Mouse (Mus musculus): ENCODE measurements around the gene Igdcc3.
A peak's percentile ranks its signal among the peaks of the same experiment; 100 is the strongest.

Gene Igdcc3

GRCm38 (mm10) chr9:65140936-65141305 lies at the start of gene Igdcc3:
Gene Igdcc3, plus strand, starts transcription at chr9:65141189.
- DNase-seq = peak; percentile 12

GRCm38 (mm10) chr9:65094237-65094636 lies 46.8 kb upstream of the Igdcc3 start:
- DNase-seq = no peak

GRCm38 (mm10) chr9:65100991-65101685 lies 39.9 kb upstream of the Igdcc3 start, which contains the start of gene Igdcc4:
Gene Igdcc4, plus strand, starts transcription at chr9:65101486.
- no peak for DNase-seq

DNA sequence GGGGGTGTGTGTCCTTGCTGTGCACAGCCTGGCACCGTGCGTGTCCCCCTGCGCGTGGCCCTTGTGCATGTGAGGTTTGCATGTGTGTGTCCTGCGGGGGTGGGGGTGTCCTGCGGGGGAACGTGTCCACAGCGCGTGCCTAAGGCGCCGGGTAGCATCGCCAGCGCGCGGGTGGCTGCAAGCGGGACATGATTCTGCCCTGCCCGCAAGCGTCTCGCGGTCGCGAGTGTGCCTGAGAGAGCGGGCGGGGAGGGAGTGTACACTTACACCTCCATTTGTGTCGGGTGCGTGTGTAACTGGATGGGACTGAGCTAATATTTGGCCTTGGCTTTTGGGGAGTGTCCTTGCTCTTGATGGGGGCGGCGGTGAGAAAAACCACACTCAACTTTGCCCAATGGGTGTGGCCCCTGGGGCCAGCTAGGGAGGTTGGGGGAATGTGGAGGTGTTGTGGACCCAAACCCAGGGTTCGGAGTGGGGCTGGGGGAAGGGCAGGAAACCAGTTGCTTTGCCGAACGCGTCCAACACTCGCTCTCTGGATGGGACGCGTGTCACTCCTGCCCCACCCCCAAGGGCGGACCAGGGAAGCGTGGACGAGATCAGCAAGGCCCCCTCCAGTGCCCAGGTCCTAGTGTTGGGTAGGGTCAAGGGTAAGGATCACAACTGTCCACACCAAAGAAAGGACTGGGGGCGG lies 39.2 kb upstream of the Igdcc3 start:
- DNase-seq = peak; percentile 15

- no peak for DNase-seq
Observed at GRCm38 (mm10) chr9:65102377-65103172, 38.4 kb upstream of the Igdcc3 start.

DNA sequence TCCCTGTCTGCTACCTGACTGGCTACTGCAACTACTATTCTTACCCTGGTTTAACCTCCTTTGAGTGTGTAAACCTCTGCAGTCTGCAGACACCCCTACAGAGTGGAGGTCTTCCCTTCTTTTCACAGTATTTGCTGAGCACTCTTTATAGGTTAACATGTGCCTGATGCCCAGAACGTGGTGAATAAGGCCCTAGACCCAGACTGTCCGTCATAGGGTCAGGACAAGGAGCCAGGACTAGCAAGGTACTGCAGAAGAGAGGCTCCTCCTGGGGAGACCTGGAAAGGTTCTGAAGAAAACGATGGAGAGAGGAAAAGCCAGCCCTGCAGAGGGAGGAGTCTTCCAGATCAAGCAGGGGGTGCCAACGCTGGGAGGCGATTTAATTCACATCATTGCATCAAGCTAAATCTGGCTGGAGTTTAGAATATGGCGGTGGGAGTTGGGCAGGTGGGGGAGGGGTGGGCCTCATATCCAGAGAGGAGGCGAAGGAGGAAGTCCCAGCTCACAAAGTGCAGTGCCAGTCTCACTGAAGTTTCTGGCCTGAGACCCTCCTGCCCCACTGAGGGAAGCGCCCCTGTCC lies 37.7 kb upstream of the Igdcc3 start:
- DNase-seq = no peak

DNA sequence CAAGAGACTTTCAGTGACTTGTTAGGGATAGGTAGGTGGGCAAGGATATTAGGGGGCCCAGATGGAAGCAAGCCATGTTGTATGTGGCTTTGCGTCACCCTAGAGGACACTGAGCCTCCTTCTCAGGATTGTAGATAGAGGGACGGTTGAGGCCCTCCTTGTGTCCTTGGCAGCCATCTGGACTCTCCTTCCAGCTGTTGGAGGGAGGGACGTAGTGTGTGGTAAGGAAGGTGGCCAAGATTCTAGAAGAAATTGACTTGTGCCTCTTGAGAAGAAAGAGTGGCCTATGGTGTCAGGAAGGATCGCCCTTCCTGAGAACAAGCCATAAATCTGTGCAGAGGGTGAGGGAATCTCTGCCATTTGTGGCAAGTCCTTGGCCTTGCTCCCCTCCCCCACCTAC lies 34.2 kb upstream of the Igdcc3 start:
- DNase-seq = no peak

DNA sequence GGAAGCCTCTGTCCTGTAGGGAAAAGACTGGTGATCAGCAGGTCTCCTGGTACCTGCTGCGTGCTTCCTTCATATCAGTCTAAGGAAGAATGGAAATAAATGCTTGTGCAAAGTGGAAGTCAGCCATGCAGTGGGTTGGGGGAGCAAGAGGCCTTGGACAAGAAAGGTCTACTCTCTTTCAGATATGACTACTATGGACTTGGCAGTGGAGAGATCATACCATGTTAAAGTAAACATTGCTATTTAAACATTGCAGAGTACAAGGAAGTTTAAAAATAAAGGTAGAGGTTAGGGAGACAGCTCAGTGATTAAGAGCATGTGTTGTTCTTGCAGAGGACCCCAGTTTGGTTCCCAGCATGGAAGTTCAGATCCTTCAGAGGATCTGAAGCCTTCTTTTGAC lies 33.1 kb upstream of the Igdcc3 start:
- no peak for DNase-seq

DNA sequence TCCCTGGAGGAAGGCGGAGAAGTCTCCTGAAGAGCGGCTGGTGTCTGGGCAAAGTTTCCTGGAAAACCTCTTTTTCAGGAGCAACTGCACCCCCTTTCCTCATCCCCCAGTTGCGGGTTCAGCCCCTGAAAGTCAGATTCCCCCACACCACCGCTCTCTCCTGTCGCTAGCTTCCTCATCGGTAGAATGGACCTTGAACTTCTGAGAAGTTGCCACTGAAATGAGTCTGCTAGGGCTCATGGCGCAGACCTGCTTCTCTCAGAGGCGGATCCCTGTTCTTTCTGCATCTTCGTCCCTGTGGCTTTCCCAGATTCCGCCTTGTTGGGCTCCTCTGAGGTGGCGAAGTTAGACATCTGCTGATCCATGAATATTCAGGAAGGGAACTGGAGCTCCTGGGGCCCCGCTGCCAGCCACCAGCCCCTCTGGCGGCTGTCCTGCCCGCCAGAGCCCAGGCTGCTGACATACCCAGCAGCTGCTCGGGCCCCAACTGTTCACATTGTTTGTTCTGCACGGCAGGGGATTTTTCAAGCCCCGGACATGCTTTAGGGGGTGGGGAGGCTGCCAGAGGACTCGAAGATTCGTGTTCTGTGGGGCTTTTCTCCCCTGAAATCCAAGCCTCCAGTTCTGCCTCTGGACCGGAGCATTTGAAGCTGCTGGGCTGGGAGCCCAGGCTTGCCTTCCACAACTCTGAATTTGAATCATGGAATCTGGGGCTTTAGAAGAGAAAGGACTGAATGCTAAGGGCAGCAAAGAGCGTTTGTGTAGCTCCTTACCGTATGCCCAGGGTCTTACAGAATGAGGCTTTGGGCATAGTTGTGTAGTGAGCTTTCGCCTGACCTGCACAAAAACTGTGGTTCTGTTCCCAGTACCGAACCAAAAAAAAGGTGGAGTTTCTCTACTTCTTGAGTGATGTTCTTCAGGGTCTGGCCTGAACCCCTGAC lies 31.6 kb upstream of the Igdcc3 start:
- DNase-seq = no peak

GRCm38 (mm10) chr9:65111698-65112097 lies 29.3 kb upstream of the Igdcc3 start:
- no peak for DNase-seq

GRCm38 (mm10) chr9:65113694-65114093 lies 27.3 kb upstream of the Igdcc3 start:
- no peak for DNase-seq

DNA sequence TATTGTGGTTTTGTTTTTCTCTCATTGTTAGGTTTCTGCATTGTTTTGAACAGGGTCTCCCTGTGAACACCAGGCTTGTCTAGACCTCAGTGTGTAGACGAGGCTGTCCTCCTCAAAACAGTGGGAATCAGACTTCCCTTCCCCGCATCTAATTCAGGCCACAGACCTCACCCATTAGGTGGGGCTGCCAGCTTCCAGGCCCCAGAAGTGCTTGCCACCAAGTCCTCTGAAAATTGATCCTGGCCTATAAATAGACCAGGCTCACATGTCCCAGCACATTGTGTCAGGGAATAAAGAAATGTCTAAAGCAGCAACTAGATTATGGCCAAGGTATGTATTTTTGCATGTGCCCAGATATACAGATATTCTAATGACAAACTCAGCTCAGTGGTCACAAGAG lies 25.1 kb upstream of the Igdcc3 start:
- DNase-seq = no peak

DNA sequence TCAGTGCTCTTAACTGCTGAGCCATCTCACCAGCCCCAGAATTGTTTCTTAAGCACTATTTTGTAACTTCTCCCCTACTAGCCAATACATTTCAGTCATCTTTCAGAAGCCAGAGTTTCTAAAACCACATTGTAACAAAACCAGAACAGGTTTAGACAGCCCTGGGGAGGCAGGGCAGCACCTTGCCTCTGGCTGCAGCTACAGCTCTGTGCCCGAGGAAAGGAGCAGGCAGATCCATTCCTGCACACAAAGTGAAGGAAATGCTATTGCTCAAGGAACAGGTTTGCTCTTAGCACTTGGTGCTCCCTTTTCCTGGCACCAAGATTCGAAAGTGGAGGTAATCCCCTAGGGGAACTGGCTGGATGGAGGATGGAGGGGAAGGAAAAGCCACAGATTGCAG lies 23.5 kb upstream of the Igdcc3 start:
- DNase-seq = no peak

DNA sequence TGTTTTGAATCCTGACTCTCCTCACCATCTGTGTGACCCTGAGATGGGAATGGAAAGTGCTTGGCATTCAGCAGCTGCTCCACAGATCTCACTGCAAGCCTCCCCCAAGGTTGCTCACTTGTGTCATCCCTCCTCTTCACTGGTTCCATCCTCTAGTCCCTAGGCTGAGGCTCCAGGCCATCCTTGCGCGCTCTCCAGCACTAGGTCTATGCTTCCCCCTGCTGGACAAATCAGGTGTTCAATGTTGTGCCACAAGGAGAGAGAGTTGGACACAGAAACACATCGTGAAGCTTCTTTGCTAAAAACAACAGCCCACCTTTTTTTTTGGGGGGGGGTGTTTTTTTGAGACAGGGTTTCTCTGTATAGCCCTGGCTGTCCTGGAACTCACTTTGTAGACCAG lies 20.1 kb upstream of the Igdcc3 start:
- peak; percentile 83 for DNase-seq

- no peak for DNase-seq
Observed at GRCm38 (mm10) chr9:65122545-65122944, 18.4 kb upstream of the Igdcc3 start.

DNA sequence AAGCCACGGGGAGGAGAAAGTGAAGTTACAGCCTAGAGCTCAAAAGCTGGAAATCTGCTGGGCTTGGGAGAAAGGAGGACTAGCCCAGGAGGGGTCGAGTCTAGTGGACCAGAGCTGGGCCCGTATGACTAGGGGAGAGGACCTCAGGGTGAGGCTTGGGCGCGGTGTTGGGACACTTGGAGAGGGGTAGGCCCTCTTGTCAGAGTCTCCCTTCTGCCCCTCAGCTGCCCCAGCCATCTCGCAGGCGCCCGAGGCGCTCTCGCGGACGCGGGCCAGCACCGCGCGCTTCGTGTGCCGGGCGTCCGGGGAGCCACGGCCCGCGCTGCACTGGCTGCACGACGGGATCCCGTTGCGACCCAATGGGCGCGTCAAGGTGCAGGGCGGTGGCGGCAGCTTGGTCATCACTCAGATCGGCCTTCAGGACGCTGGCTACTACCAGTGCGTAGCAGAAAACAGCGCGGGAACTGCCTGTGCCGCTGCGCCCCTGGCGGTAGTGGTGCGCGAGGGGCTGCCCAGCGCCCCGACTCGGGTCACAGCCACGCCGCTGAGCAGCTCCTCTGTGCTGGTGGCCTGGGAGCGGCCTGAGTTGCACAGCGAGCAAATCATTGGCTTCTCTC lies 17.3 kb upstream of the Igdcc3 start:
- DNase-seq = peak; percentile 46

DNA sequence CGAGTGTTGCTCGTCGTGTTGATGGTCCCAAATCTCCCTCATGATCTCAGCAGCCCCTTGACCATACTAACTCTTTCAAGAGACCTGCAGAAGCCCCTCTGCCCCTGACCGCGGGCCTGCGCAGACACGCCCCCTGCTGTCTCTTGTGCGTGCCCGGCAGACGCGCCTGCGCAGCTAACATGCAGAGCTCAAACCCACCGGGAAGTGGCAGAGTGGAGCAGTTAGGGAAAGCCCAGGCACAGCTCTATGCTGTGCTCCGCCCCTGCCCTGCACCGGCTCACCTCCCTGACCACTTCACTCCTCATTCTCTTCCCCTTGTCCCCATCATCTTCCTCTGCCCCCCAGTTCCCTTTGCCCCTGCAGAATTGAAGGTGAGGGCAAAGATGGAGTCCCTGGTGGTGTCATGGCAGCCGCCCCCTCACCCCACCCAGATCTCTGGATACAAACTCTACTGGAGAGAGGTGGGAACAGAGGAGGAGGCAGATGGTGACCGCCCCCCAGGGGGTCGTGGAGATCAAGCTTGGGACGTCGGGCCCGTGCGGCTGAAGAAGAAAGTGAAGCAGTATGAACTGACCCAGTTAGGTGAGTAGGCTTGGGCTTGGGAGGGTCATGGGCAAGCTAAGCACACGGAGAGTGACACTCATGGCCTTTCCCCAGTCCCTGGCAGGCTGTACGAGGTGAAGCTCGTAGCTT lies 12.7 kb upstream of the Igdcc3 start:
- DNase-seq = peak; percentile 35

DNA sequence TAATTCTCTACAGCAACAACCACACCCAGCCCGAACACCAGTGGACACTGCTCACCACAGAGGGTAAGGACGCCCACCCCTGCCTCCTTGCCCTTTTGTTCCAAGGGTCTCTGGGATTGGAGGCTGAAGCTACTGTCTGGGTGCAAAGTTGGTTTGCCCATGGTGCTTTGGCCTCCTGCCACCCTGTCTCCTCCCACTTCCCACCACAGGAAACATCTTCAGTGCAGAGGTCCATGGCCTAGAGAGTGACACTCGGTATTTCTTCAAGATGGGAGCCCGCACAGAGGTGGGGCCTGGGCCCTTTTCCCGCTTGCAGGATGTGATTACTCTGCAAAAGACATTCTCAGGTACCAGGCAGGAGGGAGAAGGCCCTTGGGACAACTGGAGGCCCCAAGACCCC lies 9.3 kb upstream of the Igdcc3 start:
- DNase-seq = no peak

DNA sequence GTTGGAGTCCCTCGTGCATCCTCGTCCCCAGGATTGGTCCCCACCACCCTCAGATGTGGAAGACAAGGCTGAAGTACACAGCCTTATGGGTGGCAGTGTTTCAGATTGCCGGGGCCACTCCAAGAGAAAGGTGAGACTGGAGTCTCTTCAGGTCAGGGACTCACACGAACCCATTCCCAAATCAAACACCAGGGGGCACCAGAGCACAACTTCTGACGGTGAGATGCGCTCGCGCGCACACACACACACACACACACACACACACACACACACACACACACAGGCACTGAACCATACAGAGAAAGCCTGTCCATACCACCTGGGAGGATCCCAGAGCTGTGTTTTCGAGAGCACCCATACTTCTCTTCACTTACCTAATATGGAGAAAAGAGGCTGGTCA lies 7.2 kb upstream of the Igdcc3 start:
- peak; percentile 84 for DNase-seq

DNA sequence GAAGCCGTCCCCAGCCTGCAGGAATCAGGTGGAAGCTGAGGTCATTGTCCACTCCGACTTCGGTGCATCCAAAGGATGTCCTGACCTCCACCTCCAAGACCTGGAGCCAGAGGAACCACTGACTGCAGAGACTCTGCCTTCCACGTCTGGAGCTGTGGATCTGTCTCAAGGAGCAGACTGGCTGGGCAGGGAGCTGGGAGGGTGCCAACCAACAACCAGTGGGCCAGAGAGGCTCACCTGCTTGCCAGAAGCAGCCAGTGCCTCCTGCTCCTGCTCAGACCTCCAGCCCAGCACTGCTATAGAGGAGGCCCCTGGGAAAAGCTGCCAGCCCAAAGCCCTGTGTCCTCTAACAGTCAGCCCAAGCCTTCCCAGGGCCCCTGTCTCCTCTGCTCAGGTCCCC lies 5.9 kb upstream of the Igdcc3 start:
- DNase-seq = no peak

DNA sequence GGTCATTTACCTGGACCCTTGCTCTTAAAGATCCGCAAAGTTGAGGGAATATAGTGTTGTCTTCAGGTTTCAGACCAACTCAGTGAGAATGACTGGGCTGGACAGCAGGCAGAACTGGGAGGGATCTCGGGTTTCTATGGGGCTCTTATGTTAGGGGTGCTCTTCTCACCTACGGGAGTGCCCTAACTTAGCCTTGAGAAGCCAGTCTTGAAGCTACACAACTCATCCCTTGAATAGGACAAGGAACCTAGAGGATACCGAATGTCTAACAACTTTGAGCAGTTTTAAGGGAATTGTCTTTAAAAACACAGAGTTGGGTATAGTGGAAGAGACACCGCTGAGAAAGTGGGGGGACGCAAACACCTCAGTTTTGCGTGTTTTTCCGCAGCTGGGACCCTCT lies 498 bp upstream of the Igdcc3 start:
- DNase-seq = no peak

Data from lung, postnatal 36 days (tissue).